Comparison of ENCODE assay signal across 16 mouse cellular contexts in the genomic region with DNA sequence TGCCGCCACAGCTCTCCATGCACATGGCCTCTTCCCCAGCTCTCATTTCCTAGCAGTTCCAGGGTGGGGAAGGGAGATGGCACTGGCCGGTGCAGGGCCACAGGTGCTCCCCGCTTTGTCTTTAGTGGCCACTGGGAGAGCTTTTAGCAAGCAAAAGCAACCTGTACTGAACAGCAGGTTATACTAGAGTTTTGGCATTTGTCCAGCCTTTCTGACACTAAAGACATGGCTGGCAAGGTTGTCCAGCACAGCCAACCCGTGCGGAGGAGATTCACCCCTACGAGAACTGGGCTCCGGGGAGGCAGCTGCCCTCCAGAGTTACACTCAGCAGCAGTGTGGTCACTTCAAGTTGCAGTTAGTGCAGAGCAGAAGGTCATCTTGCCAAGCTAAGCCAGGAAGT.
"Had no signal": no experiment of that assay in that cellular context is flagged by ENCODE, and none has a peak within 500 bp of the region (broad histone marks: within the 10 kb centered on the region; RNA-seq: fewer than 3 reads in every experiment).

No protein-coding gene starts in this region.

- H3K9ac ChIP-seq: limb, embryonic 15.5 days; liver, embryonic 12.5 days; lung, embryonic 14.5 days; neural tube, embryonic 13.5 days; stomach, embryonic 15.5 days had no signal

- H3K27ac ChIP-seq: layer of hippocampus, adult 2 months; limb, embryonic 15.5 days; liver, embryonic 12.5 days; midbrain, embryonic 10.5 days; neural tube, embryonic 13.5 days; stomach, embryonic 15.5 days had no signal

- ATAC-seq: liver, embryonic 12.5 days had no signal

- H3K4me2 ChIP-seq: limb, embryonic 15.5 days; liver, embryonic 12.5 days; lung, embryonic 14.5 days; neural tube, embryonic 13.5 days; stomach, embryonic 15.5 days had no signal

- H3K36me3 ChIP-seq: midbrain, embryonic 10.5 days; neural tube, embryonic 13.5 days; stomach, embryonic 15.5 days had no signal

- H3K27me3 ChIP-seq: limb, embryonic 15.5 days; liver, embryonic 12.5 days; neural tube, embryonic 13.5 days; stomach, embryonic 15.5 days had no signal

- H3K9me3 ChIP-seq: limb, embryonic 15.5 days; liver, embryonic 12.5 days; midbrain, embryonic 10.5 days; neural tube, embryonic 13.5 days; stomach, embryonic 15.5 days had no signal

- H3K4me3 ChIP-seq: layer of hippocampus, adult 2 months; limb, embryonic 15.5 days; liver, embryonic 12.5 days; midbrain, embryonic 10.5 days; neural tube, embryonic 13.5 days; stomach, embryonic 15.5 days had no signal

- DNase-seq: kidney, postnatal 10 days; kidney, postnatal 4 days; lung, embryonic 14.5 days; lung, postnatal 10 days; lung, postnatal 4 days; midbrain, embryonic 14.5 days; retina, postnatal 1 day; right cerebral cortex, postnatal 4 days; thymus, adult 2 months; thymus, postnatal 25 days had no signal
